Mouse (Mus musculus): ENCODE data around the gene Glrx5.

GRCm38 (mm10) chr12:105040950-105041349 lies 8.5 kb downstream of the Glrx5 start:
- TF ChIP-seq GATA1 (IDR thresholded peaks at IDR 0.05; ENCODE audit: borderline replicate concordance, low read length) (no peak), FLI1 (IDR thresholded peaks at IDR 0.05; ENCODE audit: low read length) (no peak)
